Mouse (Mus musculus) right cerebral cortex, postnatal 36 days (tissue): ENCODE data around the gene Lpar1.

Experiments used
- DNase-seq, 2 experiments: peaks; one replicate each; pipeline ENCODE4 v3.0.0; 2022; ENCODE audit warnings: low spot score in 2 of 2, mixed read lengths in 1 of 2

The Lpar1 gene

GRCm38 (mm10) chr4:58553631-58554358 is at the start of gene Lpar1:
Gene Lpar1, minus strand, starts transcription at chr4:58553898.
- no peak for DNase-seq

DNA sequence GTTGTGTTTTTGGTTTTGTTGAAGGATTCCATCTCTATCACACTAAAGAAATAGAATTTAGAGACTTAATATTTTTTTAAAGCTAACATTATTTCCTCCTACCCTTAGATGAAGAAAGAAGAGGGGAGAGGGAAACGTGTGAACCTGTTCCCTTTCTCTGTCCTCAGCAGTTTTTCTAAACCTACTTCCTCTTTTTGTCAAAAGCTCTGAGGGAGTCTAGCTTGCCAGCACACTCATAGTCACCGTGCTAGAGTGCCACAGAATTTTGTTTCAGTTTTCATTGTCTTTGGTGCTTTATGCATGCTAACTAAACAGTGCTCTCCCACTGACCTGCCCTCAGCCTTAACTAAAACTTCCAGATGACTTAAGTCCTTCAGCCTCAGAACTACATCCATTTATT is 32.2 kb upstream of the Lpar1 start:
- no peak for DNase-seq

DNA sequence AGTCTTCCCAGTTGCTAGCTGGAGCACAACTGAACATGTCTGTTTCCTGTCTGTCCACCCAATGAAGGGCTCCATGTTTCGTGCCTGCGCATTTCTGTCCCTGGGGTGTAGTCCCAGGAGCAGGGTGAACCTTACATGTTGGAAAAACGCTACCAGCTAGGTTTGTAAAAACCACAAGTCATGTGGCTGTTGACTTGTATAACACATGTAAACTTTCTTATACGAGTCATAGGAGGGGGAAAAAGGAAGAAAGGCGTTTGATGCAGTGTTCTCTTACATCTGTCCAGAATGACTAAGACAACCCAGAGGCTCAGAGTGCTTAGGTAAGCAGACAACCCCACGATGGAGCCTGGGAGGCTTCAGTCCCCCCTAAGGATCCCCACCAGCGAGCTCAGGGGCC is 27.5 kb upstream of the Lpar1 start:
- DNase-seq: no peak

DNA sequence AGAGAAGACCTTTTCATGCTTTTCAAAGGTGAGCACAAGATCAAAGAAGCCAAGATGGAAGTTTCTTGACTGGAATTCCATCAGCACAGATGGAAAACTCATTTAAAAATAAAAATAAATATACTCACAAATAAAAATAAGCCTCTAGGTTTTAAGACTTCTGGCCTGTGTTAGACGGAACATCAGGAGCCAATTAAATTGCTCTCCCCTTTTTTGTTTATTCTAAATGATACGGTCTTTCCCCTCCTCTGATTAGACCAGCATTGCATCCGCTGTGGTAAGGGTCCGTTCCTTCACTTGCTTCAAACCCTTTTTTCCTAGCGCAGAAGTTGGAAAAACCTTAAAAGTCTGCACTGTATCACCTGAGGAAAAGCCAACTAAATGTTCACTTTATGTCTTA is 26.8 kb upstream of the Lpar1 start:
- DNase-seq: no peak

GRCm38 (mm10) chr4:58580098-58580497 is 26.4 kb upstream of the Lpar1 start:
- no peak for DNase-seq

DNA sequence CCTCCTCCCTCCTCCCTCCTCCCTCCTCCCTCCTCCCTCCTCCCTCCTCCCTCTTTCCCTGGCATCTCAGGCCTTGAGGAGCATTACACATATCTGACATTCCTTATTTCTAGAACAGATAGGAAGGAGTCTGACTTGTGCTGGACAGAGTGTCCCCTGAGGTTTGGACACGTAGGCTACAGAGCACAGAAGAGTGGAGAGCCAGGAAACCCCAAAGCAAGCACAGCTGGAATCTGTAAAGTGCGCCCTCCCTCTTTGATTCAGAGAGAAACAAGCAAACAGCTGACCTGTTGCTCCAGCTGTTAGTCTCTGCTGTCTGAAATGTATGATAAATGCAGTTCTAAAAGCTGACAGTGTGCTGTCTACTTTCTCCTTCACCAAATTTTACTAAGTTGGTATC is 24.8 kb upstream of the Lpar1 start:
- no peak for DNase-seq

DNA sequence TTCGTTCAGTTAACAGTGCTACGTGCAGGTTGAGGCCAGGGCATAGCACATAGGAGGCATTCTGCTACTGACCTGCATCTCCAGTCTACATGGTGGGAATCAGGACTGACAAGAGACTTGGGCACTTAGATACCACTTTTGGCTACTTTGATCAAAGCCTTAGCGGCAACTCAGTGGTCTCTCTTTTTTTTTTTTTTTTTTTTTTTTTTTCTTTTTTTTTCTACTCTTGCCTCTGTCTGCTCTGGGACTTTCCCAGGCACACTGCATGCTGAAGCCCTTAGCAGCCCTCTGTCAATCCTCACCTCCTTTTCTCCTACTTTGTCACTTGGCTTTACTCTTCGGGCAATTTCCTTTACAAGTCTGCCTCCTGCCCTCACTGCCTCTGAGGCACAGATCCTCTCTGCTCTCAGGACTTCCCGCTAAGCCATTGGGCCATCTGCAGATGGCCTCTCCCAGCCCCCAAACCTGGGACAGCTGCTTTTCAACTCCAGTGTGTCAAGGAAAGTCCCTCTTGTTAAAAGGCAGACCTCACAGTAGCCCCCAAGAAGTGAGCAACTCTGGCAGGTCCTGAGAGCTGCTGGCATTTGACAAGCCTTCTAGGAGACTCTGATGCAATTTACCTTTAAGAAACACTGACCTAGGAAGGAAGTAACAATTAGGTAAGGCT is 23.8 kb upstream of the Lpar1 start:
- DNase-seq: no peak

- DNase-seq: no peak
Observed at GRCm38 (mm10) chr4:58575831-58576230, 22.1 kb upstream of the Lpar1 start.

DNA sequence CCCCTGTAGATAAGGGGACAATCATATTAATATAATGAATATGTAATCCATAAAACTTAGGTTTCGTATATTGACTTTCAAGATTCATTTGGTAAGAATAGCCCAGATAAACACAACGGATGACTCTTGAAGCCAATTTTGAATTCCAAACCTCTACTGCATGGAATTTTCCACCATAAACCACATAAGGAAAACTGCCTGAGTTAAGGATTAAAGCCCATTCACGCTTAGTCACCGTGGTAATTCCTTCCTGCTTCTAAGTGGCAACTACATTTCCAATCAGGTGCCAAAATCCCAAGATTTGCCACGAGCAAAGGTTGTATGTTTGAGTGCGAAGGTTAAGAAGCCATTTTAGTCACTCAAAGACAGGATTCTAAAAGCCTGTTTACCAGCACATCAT is 20.3 kb upstream of the Lpar1 start:
- DNase-seq: no peak

DNA sequence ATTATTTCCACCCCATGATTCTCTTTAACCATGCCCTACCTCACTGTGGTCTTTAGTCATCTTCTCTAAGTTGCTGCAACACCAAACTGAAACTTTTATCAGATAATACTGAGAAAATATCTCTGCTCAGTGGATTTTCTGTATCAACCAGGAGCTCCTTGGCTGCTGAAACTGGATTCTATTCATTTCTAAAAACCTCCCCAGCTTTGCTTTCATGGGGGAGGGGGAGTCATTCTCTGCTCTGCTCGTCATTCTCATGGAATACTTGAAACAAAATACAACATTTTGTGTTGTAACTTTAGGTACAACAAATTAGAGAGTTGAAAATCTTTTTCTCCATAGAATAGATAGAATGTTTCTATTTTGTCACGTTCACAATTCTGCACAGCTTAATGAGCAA is 18.7 kb upstream of the Lpar1 start:
- DNase-seq: no peak

GRCm38 (mm10) chr4:58571661-58572060 is 18.0 kb upstream of the Lpar1 start:
- no peak for DNase-seq

DNA sequence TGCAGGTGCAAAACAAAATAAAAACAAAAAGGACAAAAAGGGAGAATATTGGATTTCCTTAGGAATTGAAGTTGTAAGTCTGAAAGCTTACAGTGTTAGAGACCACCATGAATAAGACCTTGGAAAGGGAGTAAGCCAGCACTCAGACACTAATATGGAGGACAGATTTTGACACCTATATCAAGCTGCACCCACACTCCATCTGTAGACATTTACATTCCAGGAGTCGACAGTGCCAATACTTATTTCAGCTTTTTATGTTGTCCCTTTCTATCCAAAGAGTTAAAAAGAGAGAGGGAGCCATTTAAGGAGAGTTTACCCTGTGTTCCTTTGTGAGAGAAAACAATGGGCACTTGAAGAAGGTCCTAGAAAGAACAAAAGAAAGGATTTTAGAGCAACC is 17.5 kb upstream of the Lpar1 start:
- DNase-seq: no peak

- DNase-seq: no peak
Observed at GRCm38 (mm10) chr4:58568486-58568885, 14.8 kb upstream of the Lpar1 start.

DNA sequence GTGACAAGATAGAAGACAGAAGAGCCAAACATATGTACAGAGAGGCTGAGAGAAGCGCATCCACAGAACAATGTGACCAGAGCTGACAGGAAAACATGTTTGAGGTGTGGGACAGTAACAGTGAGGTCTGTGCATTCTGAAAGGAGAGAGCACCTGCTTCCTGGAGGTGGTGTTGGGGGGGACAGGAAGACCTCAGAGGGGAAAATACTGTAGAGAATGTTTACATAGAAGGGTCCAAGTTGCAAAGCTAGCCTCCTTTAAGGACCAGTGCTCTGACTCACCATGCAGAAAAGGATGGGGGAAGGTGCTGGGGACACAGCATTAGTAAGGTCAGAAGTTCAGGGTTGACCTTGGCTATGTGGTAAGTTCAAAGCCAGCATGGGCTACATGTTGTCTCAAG is 9.1 kb upstream of the Lpar1 start:
- DNase-seq: no peak

DNA sequence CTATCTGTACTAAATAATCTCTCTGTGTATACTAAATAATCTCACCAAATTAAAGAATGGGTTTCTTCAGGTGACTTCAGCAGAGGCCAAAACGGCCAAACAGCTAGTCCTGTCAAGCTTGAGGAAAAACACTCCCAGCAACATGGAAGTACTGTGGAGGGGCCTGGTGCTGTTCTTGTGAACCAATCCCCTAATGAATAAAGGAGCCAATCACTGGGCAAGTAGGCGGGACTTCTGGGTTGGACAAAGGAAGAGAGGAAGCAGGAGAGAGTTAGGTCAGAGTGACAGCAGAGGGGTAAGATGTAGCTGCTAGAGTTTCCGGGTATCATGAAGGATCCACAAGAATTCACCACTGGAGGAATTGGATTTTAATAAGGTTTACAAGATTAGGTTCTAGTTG is 3.3 kb upstream of the Lpar1 start:
- no peak for DNase-seq

GRCm38 (mm10) chr4:58554359-58554838 is 701 bp upstream of the Lpar1 start:
- peak in 1 of 2 experiments; percentile 14 for DNase-seq

DNA sequence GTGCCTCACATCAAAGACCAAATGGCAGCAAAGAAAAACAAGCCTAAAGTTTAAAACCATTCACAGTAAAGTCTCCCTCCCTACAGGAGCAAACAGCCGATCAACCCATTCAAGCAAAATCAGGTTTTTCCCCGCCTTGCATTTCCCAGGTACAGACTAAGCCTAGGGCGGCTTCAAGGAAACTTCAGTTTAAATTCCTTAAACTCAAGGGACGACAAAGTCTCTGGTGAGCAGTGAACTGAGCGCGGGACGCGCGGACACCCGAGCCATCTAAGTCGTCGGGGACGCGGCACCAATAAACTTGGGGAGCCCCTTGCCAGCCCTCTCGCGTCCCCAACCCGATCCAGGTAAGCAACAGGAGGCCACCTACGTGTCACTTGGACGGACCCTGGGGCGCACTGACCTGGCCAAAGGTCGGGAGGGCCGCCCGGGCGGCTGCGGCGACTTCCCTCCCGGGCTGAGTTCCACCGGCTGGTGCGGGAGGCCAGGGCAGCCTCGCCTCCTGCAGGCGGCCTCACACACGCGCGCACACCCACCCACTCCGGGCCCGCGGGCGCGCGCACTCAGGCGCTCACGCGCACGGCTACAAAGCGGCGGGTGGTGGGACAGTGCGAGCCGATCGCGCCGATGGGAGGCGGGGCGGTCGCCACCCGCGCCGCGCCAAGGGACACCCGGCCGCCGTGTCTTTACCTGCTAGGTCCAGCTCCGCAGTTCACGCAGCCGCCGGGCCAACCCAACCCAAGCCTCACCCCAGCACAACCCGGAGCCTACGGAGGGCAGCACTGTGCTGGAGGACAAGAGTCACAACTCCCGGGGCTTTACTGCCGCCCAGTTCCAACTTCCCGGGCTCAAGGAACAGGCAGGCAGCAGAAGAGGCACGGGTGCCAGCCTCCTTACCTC is 717 bp downstream of the Lpar1 start:
- DNase-seq: peak; percentile 12 to 23

- no peak for DNase-seq
Observed at GRCm38 (mm10) chr4:58552229-58552628, 1.5 kb downstream of the Lpar1 start.

GRCm38 (mm10) chr4:58551820-58552219 is 1.9 kb downstream of the Lpar1 start:
- DNase-seq: peak; percentile 12

- DNase-seq: no peak
Observed at GRCm38 (mm10) chr4:58547725-58548124, 6.0 kb downstream of the Lpar1 start.

GRCm38 (mm10) chr4:58547273-58547565 is 6.5 kb downstream of the Lpar1 start:
- DNase-seq: no peak

DNA sequence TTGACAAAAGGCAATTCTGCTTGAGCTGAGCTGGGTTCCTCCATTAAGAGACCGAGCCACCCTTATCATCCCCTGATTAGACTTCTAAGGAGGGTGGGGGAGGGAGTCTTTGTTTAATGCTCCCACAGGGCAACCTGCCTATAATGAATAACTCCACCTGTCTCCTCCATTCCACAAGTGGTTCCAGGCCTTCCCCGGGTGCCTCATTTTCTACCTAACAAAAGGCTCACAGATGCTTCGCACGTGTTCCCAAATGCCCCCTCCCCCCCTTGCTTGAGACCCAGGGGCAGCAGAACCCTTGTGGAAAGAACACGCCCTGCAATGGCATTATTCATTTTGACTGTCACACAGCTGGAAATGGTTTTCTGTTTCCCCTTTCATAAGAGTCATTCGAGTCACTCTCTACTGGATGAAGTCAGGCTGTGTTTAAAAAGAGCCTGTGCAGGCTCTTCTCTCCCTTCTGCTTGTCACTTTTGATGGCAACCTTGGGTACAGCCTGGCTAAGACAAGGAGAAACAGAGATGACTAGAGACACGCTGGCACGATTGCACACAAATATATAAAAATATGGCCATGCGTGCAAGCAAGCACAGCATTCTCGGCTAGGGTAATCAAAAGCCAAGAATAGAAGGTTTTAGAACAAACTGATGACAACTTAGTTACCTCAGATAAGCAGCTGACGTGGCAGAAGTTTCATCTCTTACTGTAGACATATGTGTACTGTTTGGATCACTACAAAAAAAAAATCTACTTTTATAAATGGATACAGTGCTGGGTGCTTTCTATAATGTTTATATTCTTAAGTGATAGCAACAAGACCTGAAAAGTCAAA is 7.0 kb downstream of the Lpar1 start:
- no peak for DNase-seq
